Mouse (Mus musculus): Measurements from ENCODE around the gene Maff. TPM values are rescaled to one million over a fixed set of nuclear protein-coding genes. Genes with fewer than 3 reads are reported as not detected.

Maff gene
- polyA plus RNA-seq, 1 experiment from 2014 or later: 47.8 TPM

DNA sequence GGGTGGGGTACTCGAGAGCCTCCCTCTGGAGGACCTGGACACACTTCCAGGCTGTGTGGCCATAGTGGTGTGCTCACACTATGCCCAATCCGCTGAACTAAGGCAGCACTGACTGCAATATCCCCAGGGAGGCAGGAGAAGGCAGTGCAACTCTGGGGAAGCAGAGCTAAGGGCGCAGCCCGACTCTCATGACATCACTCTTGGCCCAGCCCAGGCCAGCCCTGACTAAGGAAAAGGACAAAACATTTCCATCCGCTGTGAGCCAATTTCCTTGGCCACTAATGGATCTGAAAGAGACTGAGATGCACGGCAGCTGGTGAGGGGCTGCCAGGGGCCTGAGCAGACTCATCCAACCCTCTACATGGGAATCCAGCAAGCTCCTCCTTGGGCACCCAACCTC lies 31.3 kb downstream of the Maff start:
- TF ChIP-seq CTCF (IDR thresholded peaks at IDR 0.05): no peak
- in situ Hi-C loops (cut with MboI; ENCODE audit: low pct_unique_long_range_greater_than_20kb): no loop called here
- CTCF ChIA-PET: interaction anchor here (4.1 kb wide), 1 partner anchor 135 kb away, joined by 13 read pairs; no protein-coding TSS in a partner anchor
- H3K27me3 ChIP-seq: no peaks in the 10 kb centered on the region
- ATAC-seq: no peak
- DNase-seq (ENCODE audit: low read depth, low spot score): no peak
- POLR2A ChIA-PET: no interaction called here

- CTCF ChIA-PET: interaction anchor here (4.1 kb wide), 1 partner anchor 136 kb away, joined by 13 read pairs; no protein-coding TSS in a partner anchor
- POLR2A ChIA-PET: no interaction called here
- in situ Hi-C loops (cut with MboI; ENCODE audit: low pct_unique_long_range_greater_than_20kb): no loop called here
- H3K27me3 ChIP-seq: no peaks in the 10 kb centered on the region
- DNase-seq (ENCODE audit: low read depth, low spot score) (no peak), ATAC-seq (no peak)
- TF ChIP-seq CTCF (IDR thresholded peaks at IDR 0.05): no peak
These were observed 32.2 kb downstream of the Maff start for GRCm38 (mm10) chr15:79378608-79379007.

- ChIA-PET CTCF (interaction anchor here (1.0 to 4.1 kb wide), 4 partner anchors 10 to 137 kb away, joined by 3 to 13 read pairs (median 4); no protein-coding TSS in a partner anchor), POLR2A (interaction anchor here (0.9 to 1.4 kb wide), 3 partner anchors 10 to 22 kb away, joined by 4 read pairs; no protein-coding TSS in a partner anchor)
- no peak for ATAC-seq
- no peak for DNase-seq (ENCODE audit: low read depth, low spot score)
- TF ChIP-seq CTCF (IDR thresholded peaks at IDR 0.05): no peak
- in situ Hi-C loops (cut with MboI; ENCODE audit: low pct_unique_long_range_greater_than_20kb): loop anchor here (10.0 kb wide), 1 partner anchor 145 kb away; no protein-coding TSS in a partner anchor
- H3K27me3 ChIP-seq: no peaks in the 10 kb centered on the region
These were observed 33.2 kb downstream of the Maff start for GRCm38 (mm10) chr15:79379658-79380057.

DNA sequence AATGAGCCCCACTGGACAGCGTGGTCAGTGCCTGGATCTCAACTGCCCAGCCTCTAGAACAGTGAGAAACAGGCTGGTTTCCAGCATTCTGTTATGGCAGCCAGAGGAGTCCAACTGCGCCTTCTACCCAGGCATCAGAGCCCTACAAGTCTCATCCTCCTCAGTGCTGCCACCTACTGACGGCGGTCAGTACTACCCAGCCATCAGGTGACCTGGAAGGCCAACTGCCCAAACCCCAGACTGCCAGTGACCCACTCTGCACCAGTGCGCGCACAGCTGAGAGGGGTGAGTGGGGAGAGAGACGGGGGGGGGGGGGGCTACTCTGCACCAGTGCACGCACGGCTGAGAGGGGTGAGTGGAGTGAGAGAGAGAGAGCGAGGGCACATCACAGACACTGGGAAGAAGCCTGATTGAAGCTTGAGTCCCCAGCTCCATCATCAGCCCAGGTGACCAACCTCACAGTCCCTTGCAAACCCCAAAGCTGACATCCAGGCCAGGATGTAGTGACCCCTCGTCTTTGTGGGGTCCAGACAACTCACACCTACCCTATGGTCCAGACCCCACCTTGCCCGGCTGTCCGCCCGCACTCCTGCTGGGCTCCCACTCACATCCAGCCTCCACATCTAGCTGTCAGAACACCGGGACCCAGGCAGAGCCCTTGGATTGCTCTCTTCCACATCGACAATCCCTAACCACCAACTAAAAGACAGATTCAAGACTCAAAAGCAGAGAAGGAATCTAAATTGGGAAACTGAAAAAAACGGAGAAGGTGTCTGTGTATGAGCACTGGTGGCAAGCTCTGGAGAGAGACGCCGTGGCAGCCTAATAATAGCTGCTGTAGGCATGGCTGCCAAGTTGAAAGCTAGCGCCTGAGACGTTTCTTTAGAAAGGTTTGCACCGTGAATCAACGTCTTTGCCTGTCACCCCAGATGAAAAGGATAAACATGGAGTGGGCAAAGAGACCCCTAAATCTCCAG lies 34.3 kb downstream of the Maff start:
- in situ Hi-C loops (cut with MboI; ENCODE audit: low pct_unique_long_range_greater_than_20kb): loop anchor here (10.0 kb wide), 1 partner anchor 146 kb away; no protein-coding TSS in a partner anchor
- ATAC-seq: peak; percentile 32
- POLR2A ChIA-PET: interaction anchor here (0.6 to 1.4 kb wide), 4 partner anchors 9 to 240 kb away, joined by 3 to 4 read pairs (median 4); partner anchors contain the start of genes 1700088E04Rik and Polr2f
- no peak for DNase-seq (ENCODE audit: low read depth, low spot score)
- CTCF ChIA-PET: interaction anchor here (0.9 to 4.1 kb wide), 6 partner anchors 11 to 138 kb away, joined by 3 to 13 read pairs (median 4); no protein-coding TSS in a partner anchor
- TF ChIP-seq CTCF (IDR thresholded peaks at IDR 0.05): no peak
- no peaks in the 10 kb centered on the region for H3K27me3 ChIP-seq

DNA sequence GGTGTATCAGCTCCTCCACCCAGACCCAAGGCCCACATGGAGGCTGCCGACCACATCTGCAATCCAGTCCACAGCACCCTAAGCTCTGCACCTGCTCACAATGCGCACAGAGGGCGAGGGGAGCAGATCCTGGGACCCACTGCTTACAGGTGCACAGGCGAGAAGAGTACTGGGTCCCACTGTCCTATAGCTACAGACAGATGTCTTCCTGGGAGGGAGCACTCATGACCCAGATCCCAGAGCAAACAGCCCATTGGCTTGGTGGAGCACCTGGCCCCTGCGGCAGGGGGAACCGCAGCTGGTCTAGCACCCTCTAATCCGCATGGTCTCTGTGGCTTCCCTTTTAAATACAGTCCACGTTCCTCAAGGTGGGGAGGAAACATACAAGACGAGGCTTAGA lies 35.2 kb downstream of the Maff start:
- DNase-seq (ENCODE audit: low read depth, low spot score) (no peak), ATAC-seq (no peak)
- no peaks in the 10 kb centered on the region for H3K27me3 ChIP-seq
- no peak for TF ChIP-seq CTCF (IDR thresholded peaks at IDR 0.05)
- CTCF ChIA-PET: interaction anchor here (0.9 to 4.1 kb wide), 4 partner anchors 10 to 139 kb away, joined by 3 to 13 read pairs (median 4); no protein-coding TSS in a partner anchor
- POLR2A ChIA-PET: interaction anchor here (0.6 kb wide), 1 partner anchor 241 kb away, joined by 3 read pairs; the partner anchor contains the start of genes 1700088E04Rik and Polr2f
- in situ Hi-C loops (cut with MboI; ENCODE audit: low pct_unique_long_range_greater_than_20kb): loop anchor here (10.0 kb wide), 1 partner anchor 147 kb away; no protein-coding TSS in a partner anchor

DNA sequence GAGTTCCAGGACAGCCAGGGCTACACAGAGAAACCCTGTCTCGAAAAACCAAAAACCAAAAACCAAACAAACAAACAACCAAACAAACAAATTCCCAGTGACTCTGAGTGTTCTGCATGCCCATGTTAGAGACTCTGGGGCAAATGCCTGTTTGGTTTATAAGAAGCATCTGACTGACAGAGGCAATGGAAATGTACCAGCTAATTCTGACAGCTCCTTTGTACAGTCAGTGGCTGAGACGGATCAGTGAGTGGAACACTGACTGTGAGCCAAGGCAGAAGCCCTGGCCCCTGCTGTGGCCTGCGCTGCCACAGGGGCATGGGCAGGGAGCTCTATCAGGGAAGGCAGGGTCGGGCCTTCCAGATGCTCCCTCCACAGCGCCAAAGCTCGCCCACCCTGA lies 40.7 kb downstream of the Maff start:
- TF ChIP-seq CTCF (IDR thresholded peaks at IDR 0.05): no peak
- ChIA-PET CTCF (interaction anchor here (1.3 to 1.6 kb wide), 2 partner anchors 64 to 79 kb away, joined by 3 to 4 read pairs; no protein-coding TSS in a partner anchor), POLR2A (interaction anchor here (1.0 to 1.4 kb wide), 2 partner anchors 29 to 49 kb away, joined by 3 read pairs; no protein-coding TSS in a partner anchor)
- H3K27me3 ChIP-seq: no peaks in the 10 kb centered on the region
- ATAC-seq: no peak
- in situ Hi-C loops (cut with MboI; ENCODE audit: low pct_unique_long_range_greater_than_20kb): loop anchor here (10.0 kb wide), 1 partner anchor 152 kb away; no protein-coding TSS in a partner anchor
- no peak for DNase-seq (ENCODE audit: low read depth, low spot score)

- no peak for TF ChIP-seq CTCF (IDR thresholded peaks at IDR 0.05)
- DNase-seq (ENCODE audit: low read depth, low spot score) (no peak), ATAC-seq (no peak)
- no peaks in the 10 kb centered on the region for H3K27me3 ChIP-seq
- CTCF ChIA-PET: interaction anchor here (1.3 to 1.6 kb wide), 3 partner anchors 9 to 79 kb away, joined by 3 to 5 read pairs (median 4); no protein-coding TSS in a partner anchor
- POLR2A ChIA-PET: interaction anchor here (1.0 to 1.4 kb wide), 2 partner anchors 29 to 48 kb away, joined by 3 read pairs; no protein-coding TSS in a partner anchor
- in situ Hi-C loops (cut with MboI; ENCODE audit: low pct_unique_long_range_greater_than_20kb): loop anchor here (10.0 kb wide), 1 partner anchor 153 kb away; no protein-coding TSS in a partner anchor
These were observed 41.2 kb downstream of the Maff start for GRCm38 (mm10) chr15:79387611-79388010.

DNA sequence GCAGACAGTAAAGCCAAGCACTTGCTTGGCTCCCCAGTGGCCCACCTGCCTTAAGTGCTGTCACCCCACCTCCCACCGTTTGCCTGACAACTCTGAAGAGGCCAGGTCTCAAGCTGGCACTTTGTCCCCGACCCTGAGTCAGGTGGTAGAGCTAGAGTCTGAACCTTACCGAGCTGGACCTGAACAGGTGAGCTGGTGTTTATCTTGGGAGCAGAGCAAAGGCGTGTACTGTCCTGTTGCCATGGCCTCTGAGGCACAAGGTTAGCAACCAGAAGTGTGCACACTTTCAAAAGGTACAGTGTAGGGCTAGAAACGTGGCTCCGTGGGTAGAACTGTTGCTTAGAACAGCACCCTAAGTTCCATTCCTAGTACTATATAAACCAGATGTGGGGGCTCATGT lies 41.8 kb downstream of the Maff start:
- in situ Hi-C loops (cut with MboI; ENCODE audit: low pct_unique_long_range_greater_than_20kb): loop anchor here (10.0 kb wide), 1 partner anchor 153 kb away; no protein-coding TSS in a partner anchor
- ATAC-seq (no peak), DNase-seq (ENCODE audit: low read depth, low spot score) (no peak)
- CTCF ChIA-PET: interaction anchor here (1.6 kb wide), 2 partner anchors 9 to 65 kb away, joined by 3 to 5 read pairs; no protein-coding TSS in a partner anchor
- no peaks in the 10 kb centered on the region for H3K27me3 ChIP-seq
- POLR2A ChIA-PET: interaction anchor here (1.4 kb wide), 1 partner anchor 48 kb away, joined by 3 read pairs; no protein-coding TSS in a partner anchor
- TF ChIP-seq CTCF (IDR thresholded peaks at IDR 0.05): no peak

GRCm38 (mm10) chr15:79390434-79390833 lies 44.0 kb downstream of the Maff start:
- in situ Hi-C loops (cut with MboI; ENCODE audit: low pct_unique_long_range_greater_than_20kb): no loop called here
- no peak for TF ChIP-seq CTCF (IDR thresholded peaks at IDR 0.05)
- H3K27me3 ChIP-seq: no peaks in the 10 kb centered on the region
- no peak for ATAC-seq
- CTCF ChIA-PET: no interaction called here
- no peak for DNase-seq (ENCODE audit: low read depth, low spot score)
- POLR2A ChIA-PET: interaction anchor here (1.0 to 1.5 kb wide), 2 partner anchors 11 to 13 kb away, joined by 4 read pairs; partner anchors contain the start of gene Tmem184b

All from Patski (cell line).